Mouse (Mus musculus) hindbrain, postnatal 0 days (tissue): ENCODE measurements around the gene Lrrk1. TPM values are rescaled to one million over a fixed set of nuclear protein-coding genes. Genes with fewer than 3 reads are reported as not detected.

Experiments used
- ATAC-seq: fragments of 200-750 bp; cut with Nextera tagmentation; 2 replicates; pipeline ENCODE4 v1.8.0; 2017; ENCODE audit warnings: mild to moderate bottlenecking, moderate TSS enrichment, moderate library complexity
- DNase-seq: peaks from one replicate; pipeline ENCODE4 v3.0.0-alpha.2; 2015; ENCODE audit warnings: low spot score
- H3K27ac ChIP-seq: fragments of 300-500 bp; sonication (generic); 2 replicates; pipeline ENCODE4 v1.5.1; 2014; ENCODE audit warnings: mild to moderate bottlenecking
- H3K27me3 ChIP-seq: fragments of 300-500 bp; sonication (generic); 2 replicates; pipeline ENCODE4 v1.6.1; 2014; ENCODE audit warnings: low read length, mixed read lengths; ENCODE audit not compliant: insufficient read depth
- H3K36me3 ChIP-seq: fragments of 300-500 bp; sonication (generic); 2 replicates; pipeline ENCODE4 v1.6.1; 2014; ENCODE audit warnings: low read length, mixed read lengths; ENCODE audit not compliant: insufficient read depth
- H3K4me1 ChIP-seq: fragments of 300-500 bp; sonication (generic); 2 replicates; pipeline ENCODE4 v1.6.1; 2014; ENCODE audit warnings: antibody characterized with exemption, low read length, mixed read lengths; ENCODE audit not compliant: insufficient read depth
- H3K4me2 ChIP-seq: fragments of 300-500 bp; sonication (generic); 2 replicates; pipeline ENCODE4 v1.6.1; 2014; ENCODE audit warnings: low read depth, mild to moderate bottlenecking, low read length, moderate library complexity, mixed read lengths
- H3K4me3 ChIP-seq: fragments of 300-500 bp; sonication (generic); 2 replicates; pipeline ENCODE4 v1.5.1; 2014; ENCODE audit warnings: low read length
- H3K9ac ChIP-seq: fragments of 300-500 bp; sonication (generic); replicated peaks from 2 replicates; pipeline ENCODE4 v1.6.1; 2014; ENCODE audit warnings: mild to moderate bottlenecking, low read length, moderate library complexity, mixed read lengths
- H3K9me3 ChIP-seq: fragments of 300-500 bp; sonication (generic); 2 replicates; pipeline ENCODE4 v1.6.1; 2016; ENCODE audit warnings: low read length, mixed read lengths
- CTCF ChIP-seq: IDR thresholded peaks from 2 replicates; pipeline ENCODE4 v1.5.1; 2016; ENCODE audit warnings: antibody characterized with exemption, control low read depth, low read depth
- WGBS: fragments of 180-500 bp; shearing (Covaris S2); extraction: QIAGEN DNeasy Blood & Tissue Kit; methylation state at CpG from one replicate; pipeline ENCODE4 v1.1.7; 2014; 5-methylcytosine and 5-hydroxymethylcytosine counted together
- polyA plus RNA-seq: library from polyadenylated mRNA; unstranded; fragments of >200 nt; fragmentation: Nextera tagmentation; extraction: Ambion mirVana; gene quantifications from 2 replicates; pipeline ENCODE4 v1.2.1, GENCODE M21; 2015
- total RNA-seq: library from RNA; depleted of rRNA; stranded (reverse); fragments of >200 nt; gene quantifications from 2 replicates; pipeline ENCODE4 v1.2.3, GENCODE M21; 2014; rRNA removed

The Lrrk1 gene
- total RNA-seq, result 3.1 and 4.1 TPM in 2 replicates
- polyA plus RNA-seq, result 2.5 and 2.6 TPM in 2 replicates

DNA sequence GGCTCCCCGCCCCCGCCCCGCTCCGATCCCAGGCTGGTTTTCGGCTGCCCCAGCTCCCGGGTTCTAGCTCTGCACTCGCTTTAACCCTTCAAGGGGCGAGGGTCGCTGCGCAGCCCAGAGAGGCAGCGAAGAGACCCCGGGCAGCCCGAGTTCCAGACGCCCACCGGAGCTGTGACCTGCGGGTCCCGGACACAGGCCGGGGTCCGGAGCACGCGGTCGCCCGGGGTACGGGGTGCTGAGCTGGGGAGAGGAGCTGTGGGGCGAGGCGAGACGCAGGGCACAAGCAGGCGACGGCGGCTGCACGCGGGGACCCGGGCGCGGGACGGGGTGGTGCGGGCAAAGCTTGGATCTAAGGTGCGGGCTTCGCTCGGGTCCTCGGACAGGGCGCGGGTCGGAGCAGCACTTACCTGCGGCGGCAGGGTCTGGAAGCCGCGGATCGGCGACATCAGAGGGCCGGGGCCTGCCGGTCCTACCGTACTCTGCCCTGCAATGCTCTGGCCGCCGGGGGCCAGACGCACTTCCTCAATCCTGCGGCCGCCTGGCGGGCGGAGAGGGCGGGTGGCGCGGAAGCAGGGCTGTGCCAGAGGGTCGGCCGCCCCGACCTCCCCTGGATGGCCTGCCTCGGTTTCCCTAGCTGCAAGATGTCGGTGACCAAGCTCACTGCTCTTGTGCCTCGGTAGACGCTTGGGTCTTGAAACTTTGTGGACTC, at the start of gene Lrrk1:
Gene Lrrk1 (minus strand): TSS at position 538 of the 709 bp plus-strand sequence.
- Histone ChIP-seq H3K36me3 (no peaks in the 10 kb centered on the region), H3K9ac (peak within 1 kb of the TSS; percentile 56), H3K27me3 (0 out of 2 replicates have a peak, but pooled peaks cover 2% of the 10 kb centered on the region), H3K9me3 (no peaks in the 10 kb centered on the region), H3K4me1 (0 out of 2 replicates have a peak, but pooled peaks cover 6% of the 10 kb centered on the region), H3K4me2 (peak within 1 kb of the TSS; percentile 99), H3K4me3 (peak within 1 kb of the TSS; percentile 54), H3K27ac (0 out of 2 replicates have a peak within 1 kb of the TSS, but pooled peaks have one; percentile 36)
- 2% methylated on average over 69 of the region's 70 CpGs for WGBS
- peak; percentile 42 for TF ChIP-seq CTCF
- ATAC-seq, result peak; percentile 54; the same call in 1 of the 2 replicates
- peak; percentile 51 for DNase-seq

DNA sequence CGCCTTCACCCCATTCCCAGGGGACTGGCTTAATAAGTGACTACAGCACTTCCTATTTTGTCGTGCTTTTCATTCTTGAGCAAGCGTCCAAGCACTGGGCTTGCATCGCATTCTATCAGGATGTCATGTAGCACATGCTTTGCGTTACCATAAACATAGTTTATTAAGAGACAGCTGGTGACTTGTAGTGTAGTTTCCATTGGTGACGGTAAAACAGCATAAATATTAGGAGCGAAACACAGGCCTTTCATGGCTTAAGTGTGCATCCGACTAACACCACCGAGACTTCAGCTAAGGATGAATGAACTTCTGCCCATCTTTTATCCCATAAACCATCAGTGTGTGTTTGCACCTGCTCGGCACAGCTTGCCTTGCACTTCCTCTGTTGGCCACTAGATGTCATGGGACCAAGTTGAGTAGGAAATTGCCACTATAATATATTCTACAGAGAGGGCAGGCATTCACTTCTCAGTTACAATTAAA, 46.3 kb upstream of the Lrrk1 start:
- no peak overlapping the region for H3K4me3 ChIP-seq
- 40% methylated on average over 10 of the region's 10 CpGs for WGBS
- H3K4me2 ChIP-seq, result no peak overlapping the region
- H3K4me1 ChIP-seq, result no peaks in the 10 kb centered on the region
- ATAC-seq (peak; percentile 80), DNase-seq (peak; percentile 79)
- H3K27ac ChIP-seq, result no peak overlapping the region
- H3K9ac ChIP-seq, result no peak overlapping the region
- H3K36me3 ChIP-seq, result no peaks in the 10 kb centered on the region
- H3K9me3 ChIP-seq, result no peaks in the 10 kb centered on the region
- peak; percentile 94 for TF ChIP-seq CTCF
- H3K27me3 ChIP-seq, result no peaks in the 10 kb centered on the region; the same call in 1 of the 2 replicates

DNA sequence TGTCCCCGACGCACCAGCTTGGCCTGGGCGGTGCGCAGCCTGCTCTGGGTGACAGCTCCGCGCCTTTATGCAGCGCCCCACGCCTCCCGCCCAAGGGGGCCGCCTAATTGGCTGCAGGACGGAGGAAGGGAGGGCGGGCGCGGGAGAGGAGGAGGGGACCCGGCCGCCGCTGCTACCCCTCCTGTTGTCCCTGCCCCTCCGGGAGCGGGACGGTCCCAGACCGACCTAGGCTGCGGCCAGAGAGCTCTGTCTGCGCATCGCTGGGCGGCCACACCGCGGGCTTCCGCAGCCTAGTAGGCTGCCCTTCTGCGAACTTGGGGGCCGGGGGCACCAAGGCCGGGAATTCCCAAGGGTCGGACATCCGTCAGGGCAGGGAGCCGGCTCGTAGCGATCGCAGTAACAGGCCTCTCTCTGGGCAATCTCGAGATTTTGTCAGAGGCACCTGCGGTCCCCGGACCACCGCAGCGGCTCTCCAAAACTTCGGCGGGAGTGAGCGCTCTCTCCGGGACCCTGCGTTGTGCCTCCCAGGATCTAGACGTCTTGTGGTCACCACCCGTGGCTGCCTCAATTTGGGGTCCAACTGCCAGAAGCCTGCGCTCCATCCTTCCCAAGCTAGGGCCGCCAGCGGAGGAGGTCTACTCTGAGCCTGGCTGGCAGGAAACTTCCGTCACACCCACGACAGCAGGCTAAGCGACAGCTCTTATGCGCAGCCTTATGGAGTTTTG, 39.4 kb upstream of the Lrrk1 start, which contains the start of gene Aldh1a3:
Gene Aldh1a3 (minus strand): TSS at position 81 of the 725 bp plus-strand sequence.
- H3K27me3 ChIP-seq, result peaks cover 37% of the 10 kb centered on the region

DNA sequence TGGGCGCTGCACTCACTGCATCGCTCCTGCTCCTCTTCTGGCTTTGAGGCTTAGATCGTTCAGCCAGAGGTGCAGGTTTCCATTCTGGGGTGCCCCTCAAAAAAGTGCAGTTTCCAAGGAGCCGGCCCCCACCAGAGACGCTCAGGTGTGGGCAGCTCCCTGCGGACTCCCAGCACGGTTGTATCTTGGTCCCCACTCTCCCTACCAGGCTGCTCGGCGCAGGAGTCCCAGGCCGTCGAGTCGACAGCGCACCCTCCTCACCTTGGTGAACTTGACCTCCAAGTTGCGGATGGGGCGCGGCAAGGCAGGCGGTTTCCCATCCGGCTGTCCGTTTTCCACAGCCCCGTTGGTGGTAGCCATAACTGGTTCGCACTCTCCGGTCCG, 38.9 kb upstream of the Lrrk1 start:
- H3K9me3 ChIP-seq, result no peaks in the 10 kb centered on the region
- H3K36me3 ChIP-seq, result no peaks in the 10 kb centered on the region
- H3K9ac ChIP-seq, result 0 out of 2 replicates have a peak overlapping the region, but pooled peaks have one; percentile 17
- no peak for TF ChIP-seq CTCF
- H3K4me1 ChIP-seq, result peaks cover 10% of the 10 kb centered on the region
- H3K4me3 ChIP-seq, result peak overlapping the region; percentile 43
- no peak overlapping the region for H3K27ac ChIP-seq
- WGBS, result 2% methylated on average over 23 of the region's 23 CpGs
- ATAC-seq (peak; percentile 43; the same call in 1 of the 2 replicates), DNase-seq (no peak)
- H3K27me3 ChIP-seq, result peaks cover 37% of the 10 kb centered on the region
- H3K4me2 ChIP-seq, result peak overlapping the region; percentile 89

More for the DNA sequence above, 39.4 kb upstream of the Lrrk1 start, which contains the start of gene Aldh1a3:
- Histone ChIP-seq H3K4me3 (peak within 1 kb of the TSS; percentile 43), H3K9me3 (no peaks in the 10 kb centered on the region), H3K27ac (no peak within 1 kb of the TSS), H3K4me2 (peak within 1 kb of the TSS; percentile 89), H3K9ac (0 out of 2 replicates have a peak within 1 kb of the TSS, but pooled peaks have one; percentile 17), H3K4me1 (peaks cover 10% of the 10 kb centered on the region), H3K36me3 (no peaks in the 10 kb centered on the region)
- TF ChIP-seq CTCF, result no peak
- ATAC-seq (peak; percentile 73; the same call in 1 of the 2 replicates), DNase-seq (peak; percentile 20)
- under 1% methylated on average over 54 of the region's 56 CpGs for WGBS

DNA sequence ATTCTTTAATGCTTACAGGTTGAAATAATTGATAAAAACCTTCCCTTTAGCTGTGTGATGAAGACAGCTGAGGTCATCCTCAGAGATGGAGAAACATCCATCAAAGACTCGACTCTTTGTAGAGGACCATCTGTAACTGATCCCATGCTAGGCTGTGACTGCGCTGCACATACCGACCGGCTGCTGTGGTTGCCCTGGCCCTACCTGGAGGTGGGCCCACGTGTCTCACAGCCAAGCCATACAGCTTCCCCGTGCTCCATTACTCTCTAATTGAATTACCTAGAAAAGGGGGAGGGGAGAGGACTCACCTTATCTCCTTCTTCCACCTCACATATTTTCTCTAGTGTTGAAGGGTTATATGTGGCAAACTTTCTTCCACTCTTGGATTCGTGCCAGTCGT, 33.8 kb upstream of the Lrrk1 start:
- Histone ChIP-seq H3K36me3 (no peaks in the 10 kb centered on the region), H3K27me3 (peaks cover 17% of the 10 kb centered on the region), H3K4me1 (no peaks in the 10 kb centered on the region), H3K9ac (no peak overlapping the region), H3K27ac (no peak overlapping the region), H3K4me2 (no peak overlapping the region), H3K4me3 (no peak overlapping the region), H3K9me3 (no peaks in the 10 kb centered on the region)
- 69% methylated on average over 8 of the region's 8 CpGs for WGBS
- ATAC-seq, result no peak
- no peak for DNase-seq
- no peak for TF ChIP-seq CTCF

DNA sequence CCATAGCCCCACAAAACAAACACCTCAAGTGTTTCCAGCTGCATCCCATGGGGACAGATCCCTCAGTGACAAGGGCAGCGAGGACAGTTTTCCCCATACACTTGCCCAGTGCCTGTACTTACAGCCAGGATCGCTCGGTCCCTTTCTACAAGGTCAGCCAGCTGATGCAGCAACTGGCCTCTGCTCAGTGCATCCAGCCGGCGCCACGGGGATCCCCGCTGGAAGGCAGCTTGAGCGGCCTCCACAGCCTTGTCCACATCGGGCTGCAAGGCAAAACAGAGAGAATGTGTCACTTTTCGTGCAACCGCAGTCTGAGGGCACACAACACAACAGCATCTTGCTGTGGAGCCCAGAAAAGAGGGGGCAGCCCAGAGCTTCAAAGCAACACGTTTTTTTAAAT, 30.8 kb upstream of the Lrrk1 start:
- Histone ChIP-seq H3K9ac (no peak overlapping the region), H3K4me3 (no peak overlapping the region), H3K4me1 (no peaks in the 10 kb centered on the region), H3K36me3 (no peaks in the 10 kb centered on the region), H3K27ac (no peak overlapping the region), H3K4me2 (no peak overlapping the region), H3K27me3 (no peaks in the 10 kb centered on the region), H3K9me3 (no peaks in the 10 kb centered on the region)
- TF ChIP-seq CTCF, result no peak
- no peak for DNase-seq
- no peak for ATAC-seq
- 42% methylated on average over 12 of the region's 12 CpGs for WGBS
